Mouse (Mus musculus): Measurements from ENCODE around the gene Olfr1508. TPM values are rescaled to one million over a fixed set of nuclear protein-coding genes. Genes with fewer than 3 reads are reported as not detected.
"Not testable (repeated sequence)": the region's sequence is repeated elsewhere in the genome, so short reads cannot be mapped to it uniquely, and the experiment has no call there.

The Olfr1508 gene
- not detected in 2 replicates for polyA plus RNA-seq (2012; rRNA removed)

GRCm38 (mm10) chr14:52467395-52467794 is at the start of gene Olfr1508:
TSS of gene Olfr1508 (minus strand) at chr14:52467495.
- TF ChIP-seq POLR2A (IDR thresholded peaks at IDR 0.05; ENCODE audit: control insufficient read depth, low read depth, low read length) = no peak
- TF ChIP-seq CTCF (IDR thresholded peaks at IDR 0.05; ENCODE audit: control insufficient read depth, insufficient read depth, insufficient replicate concordance, low read depth, low read length) = no peak
- Histone ChIP-seq H3K36me3 (ENCODE audit: control insufficient read depth, insufficient read depth, low read length) (no peaks in the 10 kb centered on the region), H3K27me3 (ENCODE audit: control insufficient read depth, insufficient read depth, low read length) (no peaks in the 10 kb centered on the region), H3K4me3 (ENCODE audit: control insufficient read depth, low read depth, low read length) (no peak within 1 kb of the TSS), H3K4me1 (ENCODE audit: control insufficient read depth, insufficient read depth, low read length) (no peaks in the 10 kb centered on the region), H3K27ac (ENCODE audit: control insufficient read depth, insufficient read depth, low read depth, low read length) (no peak within 1 kb of the TSS)

DNA sequence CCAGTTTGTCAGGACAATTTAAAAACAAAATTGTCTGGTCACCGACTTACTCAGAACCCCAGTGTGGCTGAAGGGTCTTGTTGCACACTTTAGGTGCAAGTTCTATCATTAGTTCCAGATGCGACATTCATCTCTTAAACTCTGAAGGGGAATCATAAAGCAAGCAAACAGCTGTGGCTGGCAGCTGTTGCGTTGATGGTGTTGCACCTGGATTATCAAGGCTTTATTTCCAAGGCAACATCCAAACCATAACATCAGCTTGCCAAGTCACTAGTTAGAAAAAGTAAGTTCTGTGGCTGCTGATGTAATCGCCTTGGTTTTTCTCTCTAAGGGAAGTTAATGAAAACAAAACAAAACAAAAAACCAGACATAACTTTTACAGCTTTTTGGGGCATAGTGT is 28.2 kb upstream of the Olfr1508 start, which contains the start of gene Olfr1507:
Gene Olfr1507 (minus strand): TSS at position 234 of the 400 bp plus-strand sequence.
- Histone ChIP-seq H3K27me3 (ENCODE audit: control insufficient read depth, insufficient read depth, low read length) (no peaks in the 10 kb centered on the region), H3K27ac (ENCODE audit: control insufficient read depth, insufficient read depth, low read depth, low read length) (no peak within 1 kb of the TSS), H3K4me1 (ENCODE audit: control insufficient read depth, insufficient read depth, low read length) (no peaks in the 10 kb centered on the region), H3K36me3 (ENCODE audit: control insufficient read depth, insufficient read depth, low read length) (no peaks in the 10 kb centered on the region), H3K4me3 (ENCODE audit: control insufficient read depth, low read depth, low read length) (no peak within 1 kb of the TSS)
- no peak for TF ChIP-seq CTCF (IDR thresholded peaks at IDR 0.05; ENCODE audit: control insufficient read depth, insufficient read depth, insufficient replicate concordance, low read depth, low read length)
- TF ChIP-seq POLR2A (IDR thresholded peaks at IDR 0.05; ENCODE audit: control insufficient read depth, low read depth, low read length) = no peak

- no peaks in the 10 kb centered on the region for H3K36me3 ChIP-seq (ENCODE audit: control insufficient read depth, insufficient read depth, low read length)
- H3K4me3 ChIP-seq (ENCODE audit: control insufficient read depth, low read depth, low read length) = no peak overlapping the region
- H3K4me1 ChIP-seq (ENCODE audit: control insufficient read depth, insufficient read depth, low read length) = no peaks in the 10 kb centered on the region
- TF ChIP-seq CTCF (IDR thresholded peaks at IDR 0.05; ENCODE audit: control insufficient read depth, insufficient read depth, insufficient replicate concordance, low read depth, low read length) (no peak), POLR2A (IDR thresholded peaks at IDR 0.05; ENCODE audit: control insufficient read depth, low read depth, low read length) (no peak)
- no peak overlapping the region for H3K27ac ChIP-seq (ENCODE audit: control insufficient read depth, insufficient read depth, low read depth, low read length)
- no peaks in the 10 kb centered on the region for H3K27me3 ChIP-seq (ENCODE audit: control insufficient read depth, insufficient read depth, low read length)
Measured at GRCm38 (mm10) chr14:52465738-52466137, 1.6 kb downstream of the Olfr1508 start.

DNA sequence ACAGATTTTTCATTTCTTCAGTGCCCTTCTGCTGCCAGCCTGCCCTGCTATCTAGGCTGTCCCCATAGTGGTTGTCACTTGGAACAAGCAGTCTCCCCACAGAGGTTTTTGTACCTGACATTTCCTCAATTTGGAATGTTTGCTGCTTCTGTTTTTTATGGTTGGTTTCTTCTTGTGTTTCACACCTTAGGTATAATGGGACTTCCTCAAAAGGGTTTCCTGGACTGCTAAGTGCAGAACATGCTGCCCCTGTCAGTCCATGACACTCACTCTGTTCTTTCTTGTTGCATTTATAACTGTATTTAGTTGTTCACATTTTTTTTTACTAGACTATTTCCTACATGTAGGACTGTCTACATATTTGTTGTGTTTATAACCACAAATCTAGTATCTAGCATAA is 5.4 kb downstream of the Olfr1508 start:
- H3K4me3 ChIP-seq (ENCODE audit: control insufficient read depth, low read depth, low read length) = no peak overlapping the region
- H3K36me3 ChIP-seq (ENCODE audit: control insufficient read depth, insufficient read depth, low read length) = no peaks in the 10 kb centered on the region
- H3K27me3 ChIP-seq (ENCODE audit: control insufficient read depth, insufficient read depth, low read length) = no peaks in the 10 kb centered on the region
- H3K27ac ChIP-seq (ENCODE audit: control insufficient read depth, insufficient read depth, low read depth, low read length) = no peak overlapping the region
- H3K4me1 ChIP-seq (ENCODE audit: control insufficient read depth, insufficient read depth, low read length) = no peaks in the 10 kb centered on the region
- TF ChIP-seq CTCF (IDR thresholded peaks at IDR 0.05; ENCODE audit: control insufficient read depth, insufficient read depth, insufficient replicate concordance, low read depth, low read length) (no peak), POLR2A (IDR thresholded peaks at IDR 0.05; ENCODE audit: control insufficient read depth, low read depth, low read length) (no peak)

- Histone ChIP-seq H3K27me3 (ENCODE audit: control insufficient read depth, insufficient read depth, low read length) (no peaks in the 10 kb centered on the region), H3K4me3 (ENCODE audit: control insufficient read depth, low read depth, low read length) (no peak overlapping the region), H3K4me1 (ENCODE audit: control insufficient read depth, insufficient read depth, low read length) (no peaks in the 10 kb centered on the region), H3K36me3 (ENCODE audit: control insufficient read depth, insufficient read depth, low read length) (no peaks in the 10 kb centered on the region), H3K27ac (ENCODE audit: control insufficient read depth, insufficient read depth, low read depth, low read length) (no peak overlapping the region)
- no peak for TF ChIP-seq CTCF (IDR thresholded peaks at IDR 0.05; ENCODE audit: control insufficient read depth, insufficient read depth, insufficient replicate concordance, low read depth, low read length)
- no peak for TF ChIP-seq POLR2A (IDR thresholded peaks at IDR 0.05; ENCODE audit: control insufficient read depth, low read depth, low read length)
Measured at GRCm38 (mm10) chr14:52451138-52451537, 16.2 kb downstream of the Olfr1508 start.

GRCm38 (mm10) chr14:52442690-52443089 is 24.6 kb downstream of the Olfr1508 start, which contains the start of gene Olfr1509:
TSS of gene Olfr1509 (plus strand) at chr14:52442990.
- Histone ChIP-seq H3K27ac (ENCODE audit: control insufficient read depth, insufficient read depth, low read depth, low read length) (no peak within 1 kb of the TSS), H3K4me1 (ENCODE audit: control insufficient read depth, insufficient read depth, low read length) (no peaks in the 10 kb centered on the region), H3K4me3 (ENCODE audit: control insufficient read depth, low read depth, low read length) (no peak within 1 kb of the TSS), H3K36me3 (ENCODE audit: control insufficient read depth, insufficient read depth, low read length) (no peaks in the 10 kb centered on the region), H3K27me3 (ENCODE audit: control insufficient read depth, insufficient read depth, low read length) (no peaks in the 10 kb centered on the region)
- TF ChIP-seq CTCF (IDR thresholded peaks at IDR 0.05; ENCODE audit: control insufficient read depth, insufficient read depth, insufficient replicate concordance, low read depth, low read length) (no peak), POLR2A (IDR thresholded peaks at IDR 0.05; ENCODE audit: control insufficient read depth, low read depth, low read length) (no peak)

- TF ChIP-seq POLR2A (IDR thresholded peaks at IDR 0.05; ENCODE audit: control insufficient read depth, low read depth, low read length) = no peak
- TF ChIP-seq CTCF (IDR thresholded peaks at IDR 0.05; ENCODE audit: control insufficient read depth, insufficient read depth, insufficient replicate concordance, low read depth, low read length) = no peak
- no peaks in the 10 kb centered on the region for H3K36me3 ChIP-seq (ENCODE audit: control insufficient read depth, insufficient read depth, low read length)
- H3K4me1 ChIP-seq (ENCODE audit: control insufficient read depth, insufficient read depth, low read length) = no peaks in the 10 kb centered on the region
- no peak overlapping the region for H3K27ac ChIP-seq (ENCODE audit: control insufficient read depth, insufficient read depth, low read depth, low read length)
- no peaks in the 10 kb centered on the region for H3K27me3 ChIP-seq (ENCODE audit: control insufficient read depth, insufficient read depth, low read length)
- H3K4me3 ChIP-seq (ENCODE audit: control insufficient read depth, low read depth, low read length) = no peak overlapping the region
Measured at GRCm38 (mm10) chr14:52427686-52428085, 39.6 kb downstream of the Olfr1508 start.

- no peak within 1 kb of the TSS for H3K27ac ChIP-seq (ENCODE audit: control insufficient read depth, insufficient read depth, low read depth, low read length)
- no peaks in the 10 kb centered on the region for H3K27me3 ChIP-seq (ENCODE audit: control insufficient read depth, insufficient read depth, low read length)
- H3K4me1 ChIP-seq (ENCODE audit: control insufficient read depth, insufficient read depth, low read length) = no peaks in the 10 kb centered on the region
Measured at GRCm38 (mm10) chr14:52414273-52414672, 53.0 kb downstream of the Olfr1508 start, which contains the start of gene Olfr1510. TSS of gene Olfr1510 (minus strand) at chr14:52414373.

DNA sequence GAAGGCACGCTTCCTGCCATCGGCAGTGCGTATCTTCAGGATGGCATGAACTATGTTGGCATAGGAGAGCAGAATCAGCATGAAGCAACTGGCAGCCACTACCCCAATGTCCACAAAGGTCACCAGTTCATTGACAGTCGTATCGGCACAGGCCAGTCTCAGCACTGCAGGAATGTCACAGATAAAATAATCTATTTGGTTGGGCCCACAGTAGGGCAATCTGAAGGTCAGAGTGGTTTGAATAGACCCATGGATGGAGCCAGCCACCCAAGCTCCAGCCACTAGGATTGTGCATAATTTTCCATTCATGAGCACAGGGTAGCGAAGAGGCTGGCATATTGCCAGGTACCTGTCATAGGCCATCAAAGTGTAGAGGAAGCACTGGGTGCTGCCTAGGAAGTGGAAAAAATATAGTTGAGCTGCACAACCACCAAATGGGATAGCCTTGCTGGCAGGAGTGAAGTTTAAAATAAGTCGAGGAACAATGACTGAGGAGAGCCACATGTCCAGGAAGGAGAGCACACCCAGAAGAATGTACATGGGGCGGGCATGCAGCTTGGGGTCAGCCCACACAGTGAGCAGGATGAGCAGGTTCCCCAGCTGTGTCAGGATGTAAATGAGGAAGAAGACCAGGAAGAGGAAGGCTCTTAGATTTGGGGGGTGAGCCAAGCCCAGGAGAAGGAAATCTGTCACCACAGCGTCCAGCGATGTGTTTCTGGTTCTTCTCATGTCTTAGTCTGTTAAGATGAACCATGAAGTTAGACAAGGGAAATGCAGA is 57.0 kb downstream of the Olfr1508 start:
- not testable (repeated sequence) for H3K27ac ChIP-seq (ENCODE audit: control insufficient read depth, insufficient read depth, low read depth, low read length); H3K4me3 ChIP-seq (ENCODE audit: control insufficient read depth, low read depth, low read length); H3K36me3 ChIP-seq (ENCODE audit: control insufficient read depth, insufficient read depth, low read length); H3K4me1 ChIP-seq (ENCODE audit: control insufficient read depth, insufficient read depth, low read length); H3K27me3 ChIP-seq (ENCODE audit: control insufficient read depth, insufficient read depth, low read length)

More at GRCm38 (mm10) chr14:52414273-52414672, 53.0 kb downstream of the Olfr1508 start, which contains the start of gene Olfr1510:
- Histone ChIP-seq H3K4me3 (ENCODE audit: control insufficient read depth, low read depth, low read length) (no peak within 1 kb of the TSS), H3K36me3 (ENCODE audit: control insufficient read depth, insufficient read depth, low read length) (no peaks in the 10 kb centered on the region)
- no peak for TF ChIP-seq POLR2A (IDR thresholded peaks at IDR 0.05; ENCODE audit: control insufficient read depth, low read depth, low read length)
- no peak for TF ChIP-seq CTCF (IDR thresholded peaks at IDR 0.05; ENCODE audit: control insufficient read depth, insufficient read depth, insufficient replicate concordance, low read depth, low read length)

Data from testis, adult 2 months (tissue).